Mouse (Mus musculus): ENCODE measurements around the gene Pde9a.

Pde9a gene

DNA sequence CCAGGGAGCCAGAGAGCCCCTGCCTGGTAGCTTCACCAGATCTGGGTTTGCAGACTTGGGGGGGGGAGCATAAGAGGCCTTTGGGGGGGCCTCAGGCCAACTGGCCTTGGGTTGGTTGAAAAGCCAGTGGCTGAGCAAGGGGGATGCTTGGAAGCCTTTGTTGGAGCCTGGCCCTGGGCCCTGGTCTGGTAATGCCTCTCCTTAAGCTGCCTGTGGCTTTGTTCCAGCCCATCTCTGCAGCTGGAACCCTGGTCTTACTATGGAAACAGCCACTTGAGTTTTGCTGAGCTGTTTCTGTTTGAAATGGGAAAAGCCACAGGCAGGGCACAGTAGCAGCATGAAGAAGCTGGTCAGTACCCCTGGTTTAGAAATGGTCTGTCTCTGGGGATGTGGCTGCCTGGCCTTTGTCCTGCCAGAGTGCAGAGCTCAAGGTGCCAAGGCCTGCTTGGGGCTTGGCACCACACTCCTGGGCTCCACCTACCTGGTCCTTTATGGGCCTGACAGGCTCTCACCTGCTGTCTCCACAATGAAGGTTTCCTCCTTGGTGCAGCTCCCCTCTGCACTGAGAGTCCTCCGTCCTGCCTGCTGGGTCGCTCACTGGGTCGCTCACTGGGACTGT, 3.5 kb downstream of the Pde9a start:
- DNase-seq, result no peak

DNA sequence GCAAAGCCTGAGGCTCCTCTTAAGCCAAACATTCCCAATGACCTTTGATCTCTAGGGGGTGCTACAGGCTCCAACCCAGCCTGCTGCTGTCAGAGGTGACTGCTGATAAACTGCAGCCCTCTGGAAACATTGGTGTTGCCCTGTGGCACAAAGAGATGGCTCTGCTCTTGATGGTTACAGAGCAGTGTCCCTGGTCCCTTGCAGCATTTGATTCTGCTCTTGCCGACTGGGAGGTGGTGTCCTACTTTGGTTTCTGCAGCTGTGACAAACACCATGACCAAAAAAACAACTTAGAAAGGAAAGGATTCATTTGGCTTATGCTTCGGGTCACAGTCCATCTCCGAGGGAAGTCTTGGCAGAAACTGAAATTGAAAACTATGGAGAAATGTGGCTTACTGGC, 5.5 kb downstream of the Pde9a start:
- DNase-seq, result no peak

DNA sequence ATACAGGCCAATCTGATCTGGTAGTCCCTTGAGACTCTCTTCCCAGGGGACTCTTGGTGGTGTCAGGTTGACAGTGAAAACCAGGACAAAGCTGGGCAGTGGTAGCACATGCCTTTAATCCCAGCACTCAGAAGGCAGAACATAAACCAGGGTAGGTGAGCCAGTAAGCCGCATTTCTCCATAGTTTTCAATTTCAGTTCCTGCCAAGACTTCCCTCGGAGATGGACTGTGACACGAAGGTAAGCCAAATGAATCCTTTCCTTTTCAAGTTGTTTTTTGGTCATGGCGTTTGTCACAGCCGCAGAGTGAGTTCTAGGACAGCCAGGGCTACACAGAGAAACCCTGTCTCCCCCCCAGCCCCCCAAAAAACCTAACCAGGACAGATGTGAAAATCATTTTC, 6.0 kb downstream of the Pde9a start:
- DNase-seq, result no peak

DNA sequence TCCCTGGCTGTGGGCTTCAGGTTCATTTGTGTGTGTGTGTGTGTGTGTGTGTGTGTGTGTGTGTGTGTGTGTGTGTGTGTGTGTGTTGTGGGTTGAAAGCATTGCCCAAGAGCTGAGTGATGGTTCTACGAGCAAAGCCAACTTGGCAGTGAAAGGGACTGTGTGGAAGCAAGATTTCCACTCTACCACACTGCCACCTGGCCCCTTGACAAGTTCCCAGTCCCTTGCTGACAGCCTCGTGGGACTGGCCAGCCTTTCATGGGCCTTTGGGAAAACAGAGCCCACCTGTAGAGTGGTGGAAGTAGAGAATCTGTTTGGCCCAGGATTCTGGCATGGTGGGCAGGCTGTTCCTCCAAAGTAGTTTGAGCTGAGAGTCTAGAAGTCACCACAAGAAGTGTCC, 7.8 kb downstream of the Pde9a start:
- DNase-seq, result no peak

DNA sequence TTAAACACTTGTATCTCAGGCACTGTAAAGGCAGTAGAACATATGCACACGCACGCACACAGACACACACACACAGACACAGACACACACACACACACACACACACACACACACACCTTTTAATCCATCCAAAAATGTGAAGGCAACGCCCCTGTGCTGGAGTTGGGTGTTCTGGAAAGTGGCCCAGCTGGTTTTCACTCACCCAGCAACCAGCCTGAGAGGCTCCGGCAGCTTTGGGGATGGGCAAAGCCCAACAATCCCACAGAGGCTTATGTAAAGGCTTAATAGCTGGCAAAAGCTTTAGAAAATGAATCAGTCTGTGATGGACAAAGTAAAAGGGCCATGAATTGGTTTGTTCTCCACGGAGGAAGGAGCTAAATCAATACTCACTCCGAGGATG, 14.3 kb downstream of the Pde9a start:
- no peak for DNase-seq

DNA sequence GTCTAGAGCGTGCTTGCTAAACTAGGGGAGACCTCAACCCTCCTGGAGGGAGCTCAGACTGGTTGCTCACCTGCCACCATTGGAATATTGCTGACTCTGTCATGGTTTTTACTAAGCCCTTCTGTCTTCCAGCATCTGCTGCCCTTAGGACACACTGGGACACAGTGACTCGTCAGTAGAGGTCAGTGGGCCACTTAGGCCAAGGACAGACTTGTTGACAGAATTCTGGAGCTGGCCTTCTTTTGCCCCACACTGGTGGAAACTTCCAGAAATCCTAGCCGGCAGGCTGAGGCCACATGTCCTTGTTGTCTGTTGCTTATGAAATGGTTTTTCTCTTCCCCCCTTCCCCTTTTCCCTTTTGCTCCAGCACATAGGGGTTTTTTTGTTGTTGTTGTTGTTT, 15.2 kb downstream of the Pde9a start:
- DNase-seq, result no peak

DNA sequence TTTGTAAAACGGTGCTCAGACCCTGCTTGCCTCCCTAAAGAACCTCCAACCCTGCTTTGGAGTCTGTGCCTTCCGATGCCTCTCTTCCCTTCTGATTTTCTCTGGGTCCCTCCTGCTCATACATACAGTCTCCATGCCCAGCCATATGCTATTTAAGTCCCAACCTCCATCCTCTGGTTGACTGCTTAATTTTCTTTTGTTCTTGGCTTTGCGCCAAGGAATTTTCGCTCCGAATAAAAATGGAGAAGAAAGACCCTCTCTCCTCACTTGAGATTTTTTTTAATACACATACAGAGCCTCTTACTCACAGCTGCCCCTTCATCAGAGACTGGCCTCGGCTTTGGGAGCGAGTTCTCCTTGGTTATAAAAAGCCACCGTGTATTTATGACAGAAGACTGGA, 16.7 kb downstream of the Pde9a start:
- no peak for DNase-seq

DNA sequence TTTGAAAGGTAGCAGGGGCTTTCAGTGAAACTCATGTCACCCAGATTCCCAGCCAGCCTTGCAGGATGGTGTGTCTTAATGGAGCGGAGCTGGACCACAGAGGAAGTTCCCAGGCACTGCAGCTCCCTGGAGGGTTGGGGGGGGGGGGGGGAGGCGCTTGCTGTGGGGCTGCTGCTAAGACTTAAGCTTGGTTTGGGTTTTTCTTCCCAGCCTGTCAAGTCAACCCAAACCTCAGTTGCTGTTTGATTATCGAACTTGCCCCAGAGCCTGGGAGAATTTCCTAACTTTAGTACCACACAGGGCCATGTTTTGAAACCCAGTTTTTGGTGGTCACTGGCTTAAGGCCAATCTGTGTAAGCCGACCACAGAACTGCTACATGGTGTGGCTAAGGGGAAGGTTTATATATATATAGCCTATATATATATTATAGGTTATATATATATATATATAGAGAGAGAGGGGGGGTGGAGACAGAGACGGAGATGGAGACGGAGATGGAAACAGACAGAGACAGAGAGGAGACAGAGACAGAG, 19.8 kb downstream of the Pde9a start:
- no peak for DNase-seq

DNA sequence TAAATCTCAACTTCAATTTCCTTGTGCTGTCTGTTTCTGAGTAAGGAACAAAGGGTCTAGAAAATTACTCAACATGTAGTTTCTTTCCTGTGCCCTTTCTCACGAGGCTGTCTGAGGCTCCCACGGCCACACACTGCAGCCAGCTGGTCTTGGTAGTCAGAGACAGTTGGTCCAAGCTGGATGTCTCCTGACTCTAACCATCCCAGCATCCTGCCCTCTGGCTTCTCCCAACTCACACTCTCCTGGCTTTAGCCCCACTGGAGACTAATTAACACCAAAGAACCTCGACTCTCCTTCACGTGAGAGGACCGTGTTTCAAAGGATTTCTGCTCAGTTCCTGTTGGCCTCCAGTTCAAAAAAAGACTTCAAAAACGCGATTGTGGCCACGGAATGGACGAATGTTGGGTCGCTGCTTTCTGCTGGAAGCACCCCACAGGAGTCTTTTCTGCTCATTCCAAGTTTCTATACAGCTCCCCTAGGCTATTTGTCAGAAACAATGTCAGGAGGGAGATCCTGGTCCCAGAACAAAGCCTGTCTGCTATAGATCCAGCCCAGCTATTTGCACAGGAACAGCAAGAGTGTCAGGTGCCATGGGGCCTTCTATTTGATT, 23.8 kb downstream of the Pde9a start:
- DNase-seq, result no peak

DNA sequence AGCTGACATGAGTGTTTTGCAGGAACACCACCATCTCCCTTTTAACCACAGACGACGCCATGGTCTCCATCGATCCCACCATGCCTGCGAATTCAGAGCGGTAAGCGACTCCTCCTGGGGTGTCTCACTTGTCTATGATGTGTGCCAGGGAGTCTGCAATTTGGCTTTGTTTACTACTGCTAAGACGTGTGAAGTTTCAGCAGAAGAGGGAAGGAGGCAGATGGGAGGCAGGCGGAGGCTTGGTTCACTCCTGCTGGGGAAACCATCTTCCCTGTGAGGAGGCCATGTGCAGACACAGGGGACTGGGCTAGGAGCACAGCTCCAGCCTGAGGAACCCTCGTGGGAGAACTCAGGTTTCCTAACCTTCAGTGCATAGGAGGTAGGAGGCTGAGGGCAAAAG, 29.2 kb downstream of the Pde9a start:
- DNase-seq, result no peak

DNA sequence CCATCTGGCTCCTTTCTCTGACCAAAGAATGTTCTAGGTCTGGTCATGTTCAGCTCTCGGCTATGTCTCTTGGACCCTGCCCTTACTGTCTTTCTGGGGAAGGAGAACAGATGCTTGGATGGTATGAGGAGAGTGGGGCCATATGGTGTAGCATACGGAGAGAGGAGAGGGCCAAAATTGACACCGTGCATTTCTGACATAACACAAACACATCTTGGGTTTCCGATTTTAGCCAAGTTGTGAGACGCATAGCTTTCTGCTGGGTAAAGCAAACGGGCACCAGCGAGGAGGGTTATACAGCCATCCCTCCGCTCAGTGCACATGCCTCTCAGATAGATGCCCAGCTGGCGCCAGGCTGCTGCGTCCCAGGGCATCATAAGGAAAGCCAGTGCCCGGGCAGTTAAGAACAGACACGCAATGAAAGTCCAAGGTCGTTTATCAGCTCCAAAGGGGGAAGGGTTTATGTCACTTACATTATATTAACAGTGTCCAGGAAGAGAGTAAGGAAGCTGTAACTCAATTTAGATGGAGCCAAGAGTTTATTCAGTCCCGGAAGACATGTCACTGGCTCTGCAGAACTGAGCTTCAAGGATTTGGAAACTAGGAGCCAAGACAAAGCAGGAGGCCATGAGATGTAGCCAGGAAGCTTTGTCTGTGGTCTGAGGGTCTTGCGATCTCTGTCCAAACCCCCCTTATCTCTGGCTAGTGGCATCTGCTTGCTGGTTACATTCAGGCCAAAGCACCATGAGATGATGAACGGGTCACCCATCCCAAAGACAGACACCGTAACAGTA, 33.0 kb downstream of the Pde9a start:
- no peak for DNase-seq

DNA sequence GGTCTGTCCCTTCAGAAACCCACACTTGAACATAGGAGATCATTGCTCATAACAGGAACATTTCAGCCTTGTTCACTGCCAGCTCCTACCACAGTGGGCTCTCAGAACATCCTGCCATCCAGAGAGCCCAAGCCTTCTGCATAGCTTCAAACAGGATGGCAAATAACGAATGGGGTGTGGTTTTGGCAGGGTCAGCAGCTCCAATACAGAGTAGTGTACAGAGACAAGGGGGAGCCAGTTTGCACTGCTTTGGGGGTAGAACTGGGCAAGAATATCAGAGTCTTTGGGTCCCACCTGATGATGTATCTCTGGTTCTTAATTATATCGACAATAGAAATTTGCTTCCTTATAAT, 33.6 kb downstream of the Pde9a start:
- DNase-seq, result no peak

DNA sequence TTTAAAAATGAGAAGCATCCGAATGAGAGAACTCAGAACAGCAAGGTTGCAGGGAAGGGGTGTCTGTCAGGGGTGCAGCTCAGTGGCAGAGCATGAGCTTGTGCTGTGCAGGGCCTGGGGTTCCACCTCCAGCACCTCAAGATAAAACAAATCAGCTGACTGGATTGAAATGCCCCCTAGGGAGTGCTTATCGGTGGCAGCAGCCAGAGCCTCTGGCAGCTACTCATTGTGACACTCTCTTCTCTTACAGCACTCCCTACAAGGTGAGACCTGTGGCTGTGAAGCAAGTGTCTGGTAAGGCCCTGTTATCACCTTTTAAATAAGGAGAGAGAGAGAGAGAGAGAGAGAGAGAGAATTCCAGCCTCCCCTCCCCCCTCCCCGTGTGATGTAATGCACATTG, 34.0 kb downstream of the Pde9a start:
- DNase-seq, result no peak

DNA sequence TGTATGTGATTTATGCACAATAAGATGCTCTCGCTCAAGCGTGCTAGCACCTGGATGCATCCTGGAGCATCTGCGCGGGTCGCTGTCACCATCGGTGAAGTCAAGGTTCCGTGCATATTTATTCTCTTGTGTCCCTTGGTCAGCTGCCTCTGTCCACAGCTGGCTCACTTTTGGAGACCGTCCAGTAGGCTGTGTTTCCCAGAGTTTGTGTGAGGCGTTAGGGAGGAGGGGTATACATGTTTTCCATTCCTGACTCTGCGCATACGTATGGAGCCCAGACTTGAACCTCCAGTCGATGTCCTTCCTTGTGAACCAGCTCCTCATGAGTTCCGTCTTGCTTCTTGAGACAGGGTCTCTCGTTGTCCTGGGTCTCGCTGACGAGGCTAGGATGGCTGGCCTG, 34.6 kb downstream of the Pde9a start:
- DNase-seq, result peak; percentile 53

DNA sequence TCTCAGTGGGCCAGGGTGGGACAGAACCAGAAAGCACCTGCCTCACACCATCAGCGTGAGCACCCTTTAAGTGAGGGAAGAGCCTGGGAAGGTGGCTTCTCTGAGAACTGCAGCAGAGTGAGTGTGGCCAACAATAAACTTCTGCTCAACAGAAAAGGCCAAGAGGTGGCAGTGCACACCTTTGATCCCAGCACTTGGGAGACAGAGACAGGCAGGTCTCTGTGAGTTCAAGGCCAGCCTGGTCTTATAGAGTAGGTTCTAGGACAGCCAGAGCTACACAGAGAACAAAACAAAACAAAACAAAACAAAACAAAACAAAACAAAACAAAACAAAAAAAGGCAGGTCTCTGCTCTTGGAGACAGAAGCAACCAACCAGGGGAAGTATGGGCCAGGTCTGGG, 36.4 kb downstream of the Pde9a start:
- no peak for DNase-seq

DNA sequence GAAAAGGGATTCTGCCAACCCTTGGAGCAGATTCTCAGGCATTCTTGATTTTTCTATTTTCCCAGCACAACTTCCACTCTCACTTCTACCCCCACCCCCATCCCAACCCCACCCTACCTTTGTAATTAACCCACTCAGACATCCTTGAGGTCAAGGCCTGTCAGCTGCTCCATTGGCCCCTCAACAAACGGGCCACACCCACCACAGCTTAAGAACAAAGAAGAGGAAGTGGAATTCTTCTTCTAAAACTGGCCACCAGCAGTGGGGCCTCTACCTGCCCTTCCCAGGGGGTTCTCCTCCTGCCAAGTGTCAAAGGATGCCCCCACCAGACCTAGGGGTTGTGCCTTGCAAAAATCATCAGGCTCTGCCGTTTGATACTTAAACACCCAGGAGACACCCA, 37.0 kb downstream of the Pde9a start:
- DNase-seq, result no peak

DNA sequence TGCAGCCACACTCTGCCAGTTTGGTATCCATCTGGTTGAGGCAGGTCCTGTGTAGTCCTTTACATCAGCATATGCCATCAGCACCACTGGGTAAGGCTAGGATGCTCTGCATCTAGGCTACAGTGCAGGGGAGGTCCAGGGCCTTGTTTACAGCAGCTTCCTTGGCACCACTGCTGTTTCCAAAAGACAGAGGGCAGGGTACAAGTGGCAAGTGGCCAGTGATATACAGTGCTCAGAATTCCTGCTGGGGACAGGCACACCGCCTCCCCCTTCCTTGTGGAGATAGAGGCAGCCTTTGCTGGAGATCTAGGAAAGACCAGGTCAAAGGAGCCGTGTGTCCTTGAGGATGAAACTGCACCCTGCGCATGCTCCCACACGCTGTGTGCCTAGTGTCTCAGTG, 38.3 kb downstream of the Pde9a start:
- DNase-seq, result no peak

DNA sequence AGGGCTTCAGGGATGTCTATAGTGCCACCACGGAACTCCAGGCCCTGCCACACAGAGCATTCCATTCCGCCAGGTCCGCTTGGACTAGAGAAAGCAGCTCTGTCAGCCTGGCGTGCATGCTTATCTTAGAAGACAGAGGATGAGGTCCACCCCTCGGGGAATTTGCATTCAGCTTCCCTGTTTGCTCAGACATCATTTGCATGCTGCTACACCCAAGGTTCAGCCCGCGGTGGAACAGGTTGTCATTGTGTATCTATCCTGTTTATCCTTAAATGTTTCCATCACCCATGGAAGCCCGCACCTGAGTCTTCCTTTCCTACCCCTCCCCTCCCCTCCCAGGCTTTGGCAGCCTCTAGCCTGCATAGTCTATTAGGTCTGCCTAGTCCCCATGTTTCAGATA, 38.8 kb downstream of the Pde9a start:
- DNase-seq, result no peak

DNA sequence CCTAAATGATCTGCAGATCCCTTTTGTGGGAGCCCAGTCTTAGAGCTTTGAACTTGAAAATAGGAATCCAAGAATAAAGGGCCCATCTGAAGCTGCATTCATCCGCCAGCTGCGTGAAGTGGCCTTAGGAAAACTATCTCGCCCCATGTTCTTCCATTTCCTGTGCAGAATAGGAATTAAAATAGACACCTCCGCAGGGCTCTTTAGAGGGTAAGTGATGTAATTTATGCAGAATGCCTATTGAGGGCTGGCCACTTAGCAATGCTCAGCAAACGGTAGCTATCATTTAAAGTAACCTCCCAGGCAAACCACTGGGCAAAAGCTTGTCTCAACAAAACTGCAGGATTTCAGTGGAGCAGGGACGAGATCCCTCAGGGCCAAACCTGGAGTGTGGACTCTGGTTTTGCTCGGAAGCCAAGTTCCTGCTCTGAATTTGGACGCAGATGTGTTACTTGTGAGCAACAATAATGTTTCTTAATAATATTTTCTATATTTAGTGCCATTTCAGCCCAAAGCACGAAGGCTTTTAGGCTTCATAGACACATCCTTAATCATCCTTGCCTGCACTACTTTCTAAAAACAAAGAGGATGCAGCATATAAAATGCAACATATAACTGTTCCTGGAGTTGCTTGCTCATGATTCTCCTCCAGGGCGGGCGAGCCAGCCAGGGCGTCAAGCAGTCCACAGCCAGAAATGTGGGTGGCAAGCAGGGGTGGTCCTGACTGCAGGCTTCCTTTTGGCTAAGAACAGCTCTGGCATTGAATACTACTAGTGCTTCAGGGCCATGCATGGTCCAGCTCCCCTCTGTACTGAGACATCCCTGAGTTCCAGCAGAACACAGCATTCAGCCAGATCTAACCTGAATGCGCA, 40.1 kb downstream of the Pde9a start:
- no peak for DNase-seq

DNA sequence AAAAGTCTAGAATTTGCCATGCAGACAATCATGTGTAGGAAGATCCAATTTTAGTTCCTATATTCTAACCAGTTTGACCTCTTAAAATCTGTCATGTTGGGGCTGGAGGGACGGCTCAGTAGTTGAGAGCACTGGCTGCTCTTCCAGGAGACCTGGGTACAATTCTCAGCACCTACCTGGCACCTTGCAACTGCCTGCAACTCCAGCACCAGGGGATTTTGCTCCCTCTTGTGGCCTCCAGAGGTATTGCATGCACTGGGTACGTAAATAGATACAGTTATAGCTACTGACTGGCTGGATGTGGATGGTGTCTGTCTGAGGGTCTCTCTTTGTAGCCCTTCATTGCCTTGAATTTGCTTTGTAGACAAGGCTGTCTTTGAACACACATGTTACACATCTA, 43.4 kb downstream of the Pde9a start:
- DNase-seq, result no peak

DNA sequence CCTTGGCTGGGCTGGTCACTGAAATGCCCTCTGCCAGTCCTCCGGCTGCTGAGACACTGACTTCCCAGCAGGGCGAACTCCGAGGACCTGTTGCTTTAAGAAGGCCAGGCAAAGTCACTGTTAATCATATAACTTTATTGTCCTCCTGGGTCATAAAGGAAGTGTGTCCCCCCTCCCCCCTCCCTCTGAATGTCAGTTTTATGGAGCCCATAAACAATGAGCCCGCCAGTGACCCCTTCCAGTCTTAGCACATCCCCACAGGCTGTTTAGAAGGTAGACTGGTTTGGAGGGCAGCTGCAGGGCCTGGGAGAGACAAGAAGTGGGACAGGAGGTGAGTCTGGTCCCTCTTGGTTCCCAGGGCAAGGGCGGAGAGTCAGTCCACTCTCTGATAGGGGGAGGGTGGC, 46.9 kb downstream of the Pde9a start:
- peak; percentile 69 for DNase-seq

DNA sequence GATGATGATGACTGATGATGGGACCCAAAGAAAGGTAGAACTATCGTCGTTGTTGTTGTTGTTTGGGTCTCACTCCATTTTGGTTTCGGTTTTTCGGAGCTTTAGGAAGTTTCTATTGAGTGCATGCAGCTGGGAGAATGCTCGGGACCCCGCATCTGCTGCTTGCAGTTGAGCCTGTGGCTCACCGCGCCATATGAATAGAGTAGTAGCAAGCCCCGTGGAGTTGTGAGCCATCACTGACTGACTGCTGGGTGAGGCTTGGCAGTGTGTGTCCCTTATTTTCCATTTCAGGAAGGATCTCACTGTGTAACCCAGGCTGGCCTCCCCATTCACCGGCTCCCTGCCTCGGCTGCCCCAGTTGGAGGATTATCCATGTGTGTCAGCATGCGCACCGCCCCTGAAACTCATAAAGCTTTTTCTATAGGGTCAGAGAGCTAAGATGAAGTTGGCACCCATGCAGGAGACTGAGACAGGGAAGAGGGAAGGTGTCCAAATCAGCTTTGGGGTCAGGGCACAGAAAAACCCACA, 47.5 kb downstream of the Pde9a start:
- peak; percentile 35 for DNase-seq
